Mouse (Mus musculus) c-Kit-positive CD71-negative TER-119-negative erythroid progenitor cells, embryonic 14.5 days (primary cell): ENCODE data around the gene Prdx6b.

Experiments used
- DNase-seq: peaks from one replicate; pipeline ENCODE4 v3.0.0-alpha.2; 2013; ENCODE audit warnings: low read depth

Gene Prdx6b

DNA sequence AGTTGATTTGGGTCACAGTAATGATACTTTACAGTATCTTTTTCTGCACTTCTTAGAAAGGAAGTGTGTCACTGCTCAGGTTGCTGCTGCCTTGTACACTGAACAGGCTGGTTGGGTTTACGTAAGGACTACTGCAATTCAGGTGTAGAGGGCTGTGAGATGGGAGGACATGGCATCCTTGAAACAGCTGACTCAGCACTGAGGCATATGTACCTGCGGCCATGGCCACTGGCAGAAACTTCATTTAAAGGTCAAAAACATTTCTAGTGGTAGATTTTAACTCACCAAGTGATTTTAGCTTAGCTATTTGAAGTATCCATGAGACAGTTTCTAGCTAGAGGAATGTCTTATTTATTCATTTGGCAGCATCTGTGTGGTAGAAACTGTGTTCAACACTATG is 33.5 kb downstream of the Prdx6b start:
- DNase-seq = no peak

DNA sequence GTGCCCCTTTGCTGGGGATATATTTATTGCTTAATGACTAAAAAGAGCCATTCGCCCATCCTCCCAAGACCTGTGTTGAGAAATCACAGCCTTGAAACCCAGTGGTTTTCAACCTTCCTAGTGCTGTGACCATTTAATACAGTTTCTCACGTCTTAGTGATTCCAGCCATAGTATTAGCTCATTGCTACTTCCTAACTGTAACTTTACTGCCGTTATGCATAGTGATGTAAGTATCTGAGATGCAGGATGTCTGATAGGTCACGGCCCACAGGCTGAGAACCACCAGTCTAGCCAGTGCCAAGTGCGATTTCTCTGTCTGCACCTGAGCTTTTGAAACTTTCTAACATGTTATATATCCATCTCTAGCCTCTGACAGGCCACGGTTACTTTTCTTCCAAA is 35.0 kb downstream of the Prdx6b start:
- no peak for DNase-seq

DNA sequence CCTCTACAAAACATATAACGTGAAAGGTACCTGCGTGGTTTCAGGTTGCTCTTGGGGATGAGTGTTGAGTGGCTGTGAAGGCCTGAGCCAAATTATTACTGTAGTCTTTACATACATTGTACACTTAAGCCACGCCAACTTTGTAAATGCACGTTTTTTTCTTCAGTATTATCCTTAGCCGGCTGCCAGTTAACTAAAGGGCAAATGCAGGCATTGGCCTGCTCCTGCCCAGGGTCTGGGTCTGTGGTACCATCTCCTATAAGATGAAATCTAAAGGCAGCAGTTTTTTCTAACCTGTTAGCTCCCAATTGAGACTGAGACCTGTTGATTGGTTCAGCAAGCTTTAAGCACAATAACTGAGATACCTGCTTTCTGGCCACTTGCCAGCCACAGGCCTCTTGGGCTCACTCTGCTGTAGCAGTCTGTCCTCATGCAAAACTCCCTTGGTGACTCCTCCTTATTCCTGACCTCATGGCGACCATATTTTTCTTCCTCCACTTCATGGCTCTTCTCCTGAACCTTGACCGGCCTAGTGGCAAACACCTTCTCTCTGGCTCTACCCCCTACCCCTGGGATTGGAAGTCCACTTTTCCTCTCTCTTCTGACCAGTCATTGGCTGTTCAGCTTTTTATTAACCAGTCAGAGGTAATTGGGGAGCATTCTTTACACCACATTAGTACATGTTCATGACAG is 36.8 kb downstream of the Prdx6b start:
- no peak for DNase-seq

DNA sequence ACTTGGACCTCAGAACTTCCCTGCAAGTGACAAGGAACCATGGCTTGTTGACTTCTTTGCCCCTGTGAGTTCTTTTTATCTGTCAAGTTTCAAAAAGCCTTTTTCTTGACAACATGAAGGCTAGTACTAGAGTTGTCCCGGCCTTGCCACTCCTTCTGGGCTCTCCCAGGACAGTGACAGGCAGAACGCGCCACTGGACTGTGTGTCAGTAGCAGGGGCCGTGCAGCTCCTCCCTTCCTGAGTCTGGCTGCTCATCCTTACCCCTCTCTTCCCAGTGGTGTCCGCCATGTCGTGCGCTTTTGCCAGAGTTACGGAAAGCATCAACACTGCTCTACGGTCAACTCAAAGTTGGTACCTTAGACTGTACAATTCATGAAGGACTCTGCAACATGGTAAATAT is 48.3 kb downstream of the Prdx6b start:
- no peak for DNase-seq
